20 mouse cellular contexts compared by ENCODE assay signal in genomic region chr5:27415518-27415917, GRCm38 (mm10).
DNase-seq lines count a peak whose midpoint lies in the region; ATAC-seq lines count a peak whose summit lies in the region.
"Had no signal": no experiment of that assay in that cellular context is flagged by ENCODE, and none has a peak within 500 bp of the region (broad histone marks: within the 10 kb centered on the region; RNA-seq: fewer than 3 reads in every experiment).

No protein-coding gene starts in this region.

- no peak for ATAC-seq in monocyte, adult 5-6 weeks (replicated peaks; ENCODE audit: insufficient number of reproducible peaks, low FRiP score, low TSS enrichment, poor library complexity, severe bottlenecking)
- ATAC-seq: forebrain, postnatal 0 days; inflammation-experienced regulatory T-cells, adult 6 months; midbrain, embryonic 15.5 days; Patski had no signal

- DNase-seq in cerebellum, adult 9-11 months: peak; percentile 52
- no peak for DNase-seq in cerebellum, adult 11 months
- DNase-seq in kidney, postnatal 14 days: peak; percentile 3
- no peak for DNase-seq in kidney, adult 9 months
- peak; percentile 44 for DNase-seq in testis, postnatal 10 days (ENCODE audit: low spot score)
- DNase-seq in testis, postnatal 14 days (ENCODE audit: low spot score): no peak
- DNase-seq: adrenal gland, postnatal 10 days; forebrain, postnatal 0 days; heart, adult 2 months; heart, postnatal 4 days; kidney, adult 11 months; liver; lung, embryonic 14.5 days; lung, postnatal 14 days; thymus, adult 2 months; thymus, postnatal 36 days had no signal

Comparison
In these comparisons a context has a peak if more than half of its experiments do, and no peak if none do; other contexts are left out.
1. DNase-seq: peak in cerebellum, adult 9-11 months (single experiment), kidney, postnatal 14 days (single experiment) and testis, postnatal 10 days (single experiment); none in cerebellum, adult 11 months (single experiment), kidney, adult 9 months (single experiment) and testis, postnatal 14 days (single experiment).